Mouse (Mus musculus) bone marrow macrophage, adult 2 months (primary cell): ENCODE results near the gene Klhdc2.

Experiments
- CTCF ChIP-seq: IDR thresholded peaks from 2 replicates; pipeline ENCODE4 v1.5.1; 2012; ENCODE audit warnings: low read depth, mild to moderate bottlenecking, low read length, moderate library complexity
- POLR2A ChIP-seq: IDR thresholded peaks from 2 replicates; pipeline ENCODE4 v1.6.1; 2012; ENCODE audit warnings: mild to moderate bottlenecking, low read depth, low read length, borderline replicate concordance

GRCm38 (mm10) chr12:69292401-69292800, 4.1 kb upstream of the Klhdc2 start:
- TF ChIP-seq POLR2A, result no peak
- no peak for TF ChIP-seq CTCF
